25 mouse cellular contexts compared by ENCODE assay signal in genomic region chr1:152152474-152152873, GRCm38 (mm10).
DNase-seq lines count a peak whose midpoint lies in the region; ATAC-seq and TF ChIP-seq lines count a peak whose summit lies in the region.
"Had no signal": no experiment of that assay in that cellular context is flagged by ENCODE, and none has a peak within 500 bp of the region (broad histone marks: within the 10 kb centered on the region; RNA-seq: fewer than 3 reads in every experiment).

No protein-coding gene starts in this region.

- TF ChIP-seq EP300 in heart, postnatal 0 days (IDR thresholded peaks at IDR 0.05; ENCODE audit: low read depth), result no peak

- WGBS in heart, postnatal 0 days, result 65% methylated on average over 5 of the region's 5 CpGs
- 45% methylated on average over 5 of the region's 5 CpGs for WGBS in lung, embryonic 14.5 days
- WGBS in midbrain, embryonic 16.5 days, result 86% methylated on average over 5 of the region's 5 CpGs

- H3K27ac ChIP-seq in heart, postnatal 0 days (ENCODE audit: low read depth), result 0 out of 2 replicates have a peak overlapping the region, but pooled peaks have one; percentile 15
- H3K27ac ChIP-seq in lung, embryonic 14.5 days (ENCODE audit: low read depth), result peak overlapping the region; percentile 33; the same call in 1 of the 2 replicates
- H3K27ac ChIP-seq in midbrain, embryonic 16.5 days (ENCODE audit: low read length), result no peak overlapping the region
- H3K27ac ChIP-seq: hindbrain, embryonic 12.5 days; limb, embryonic 12.5 days; liver, embryonic 13.5 days; macrophage; stomach, postnatal 0 days had no signal

- no peak overlapping the region for H3K4me2 ChIP-seq in heart, postnatal 0 days (ENCODE audit: low read depth, low read length)
- H3K4me2 ChIP-seq in lung, embryonic 14.5 days, result no peak overlapping the region
- no peak overlapping the region for H3K4me2 ChIP-seq in midbrain, embryonic 16.5 days (ENCODE audit: low read length)
- H3K4me2 ChIP-seq: heart, embryonic 11.5 days; hindbrain, embryonic 12.5 days; limb, embryonic 12.5 days; liver, embryonic 13.5 days; midbrain, embryonic 11.5 days had no signal

- no peak for ATAC-seq in heart, postnatal 0 days (ENCODE audit: insufficient read depth, low read depth)
- peak; percentile 28; the same call in 1 of the 2 replicates for ATAC-seq in lung, embryonic 14.5 days (ENCODE audit: insufficient read depth)
- peak; percentile 39 for ATAC-seq in CD4-positive, CD25-positive, alpha-beta regulatory T cell, adult 4 months
- ATAC-seq in midbrain, embryonic 16.5 days, result no peak
- ATAC-seq: forebrain, postnatal 0 days had no signal

- no peaks in the 10 kb centered on the region for H3K4me1 ChIP-seq in heart, postnatal 0 days (ENCODE audit: control insufficient read depth, insufficient read depth)
- no peaks in the 10 kb centered on the region for H3K4me1 ChIP-seq in lung, embryonic 14.5 days (ENCODE audit: insufficient read depth)
- no peaks in the 10 kb centered on the region for H3K4me1 ChIP-seq in midbrain, embryonic 16.5 days (ENCODE audit: control insufficient read depth, insufficient read depth, low read length)
- H3K4me1 ChIP-seq: hindbrain, embryonic 12.5 days; liver, embryonic 13.5 days had no signal

- H3K9me3 ChIP-seq in heart, postnatal 0 days (replicated peaks; ENCODE audit: control insufficient read depth, low read length), result no peaks in the 10 kb centered on the region
- no peaks in the 10 kb centered on the region for H3K9me3 ChIP-seq in lung, embryonic 14.5 days (ENCODE audit: low read depth, low read length)
- no peaks in the 10 kb centered on the region for H3K9me3 ChIP-seq in midbrain, embryonic 16.5 days (replicated peaks; ENCODE audit: control insufficient read depth, low read length, poor library complexity, severe bottlenecking)
- H3K9me3 ChIP-seq: hindbrain, embryonic 12.5 days; limb, embryonic 12.5 days; liver, embryonic 13.5 days had no signal

- H3K9ac ChIP-seq in heart, postnatal 0 days (replicated peaks; ENCODE audit: low read depth, low read length), result no peak overlapping the region
- H3K9ac ChIP-seq in lung, embryonic 14.5 days, result no peak overlapping the region
- H3K9ac ChIP-seq in midbrain, embryonic 16.5 days (ENCODE audit: low read depth, low read length), result no peak overlapping the region
- H3K9ac ChIP-seq: forebrain, postnatal 0 days; hindbrain, embryonic 12.5 days; limb, embryonic 12.5 days; liver, embryonic 13.5 days had no signal

- H3K36me3 ChIP-seq in heart, postnatal 0 days (replicated peaks; ENCODE audit: control insufficient read depth, insufficient read depth, low read length), result no peaks in the 10 kb centered on the region
- no peaks in the 10 kb centered on the region for H3K36me3 ChIP-seq in lung, embryonic 14.5 days (ENCODE audit: insufficient read depth)
- H3K36me3 ChIP-seq in midbrain, embryonic 16.5 days (ENCODE audit: control insufficient read depth, insufficient read depth, low read length), result no peaks in the 10 kb centered on the region
- H3K36me3 ChIP-seq: hindbrain, embryonic 12.5 days; limb, embryonic 12.5 days; liver, embryonic 13.5 days had no signal

- H3K27me3 ChIP-seq in heart, postnatal 0 days (ENCODE audit: control insufficient read depth, insufficient read depth, low read length), result no peaks in the 10 kb centered on the region
- no peaks in the 10 kb centered on the region for H3K27me3 ChIP-seq in lung, embryonic 14.5 days (ENCODE audit: insufficient read depth, low read length)
- H3K27me3 ChIP-seq in midbrain, embryonic 16.5 days (ENCODE audit: control insufficient read depth, insufficient read depth, low read depth, low read length), result no peaks in the 10 kb centered on the region
- H3K27me3 ChIP-seq: hindbrain, embryonic 12.5 days; limb, embryonic 12.5 days; liver, embryonic 13.5 days had no signal

- no peak overlapping the region for H3K4me3 ChIP-seq in heart, postnatal 0 days (ENCODE audit: low read depth, low read length)
- no peak overlapping the region for H3K4me3 ChIP-seq in lung, embryonic 14.5 days (ENCODE audit: low read depth, low read length)
- no peak overlapping the region for H3K4me3 ChIP-seq in midbrain, embryonic 16.5 days (ENCODE audit: low read depth, low read length)
- H3K4me3 ChIP-seq: hindbrain, embryonic 12.5 days; limb, embryonic 12.5 days; liver, embryonic 13.5 days had no signal

- TF ChIP-seq CTCF in heart, postnatal 0 days (IDR thresholded peaks at IDR 0.05; ENCODE audit: low read depth), result no peak
- TF ChIP-seq CTCF in lung, embryonic 14.5 days (IDR thresholded peaks at IDR 0.05; ENCODE audit: low read depth), result no peak

- no peak for DNase-seq in heart, postnatal 0 days (ENCODE audit: low spot score)
- no peak for DNase-seq in heart, adult 8-10 months (ENCODE audit: low spot score)
- DNase-seq in lung, embryonic 14.5 days, result peak; percentile 44
- no peak for DNase-seq in lung, postnatal 14 days
- peak; percentile 13 for DNase-seq in naive thymus-derived CD4-positive, alpha-beta T cell, adult 2 months (ENCODE audit: low read depth)
- DNase-seq: adrenal gland, adult 8-10 months; cerebellum, adult 11-12 months; cerebellum, postnatal 10 days; forebrain, postnatal 0 days; gastrocnemius, postnatal 36 days; heart, postnatal 14 days; kidney, adult 11 months; kidney, postnatal 10 days; liver, embryonic 13.5 days; right cerebral cortex, postnatal 14 days; thymus, adult 2 months; thymus, postnatal 4 days had no signal

Comparison
In these comparisons a context has a peak if more than half of its experiments do, and no peak if none do; other contexts are left out.
1. DNase-seq: peak in lung, embryonic 14.5 days (single experiment) and naive thymus-derived CD4-positive, alpha-beta T cell, adult 2 months (single experiment); none in heart, postnatal 0 days (single experiment), heart, adult 8-10 months (single experiment) and lung, postnatal 14 days (single experiment).
2. ATAC-seq: peak in lung, embryonic 14.5 days (single experiment) and CD4-positive, CD25-positive, alpha-beta regulatory T cell, adult 4 months (single experiment); none in heart, postnatal 0 days (single experiment) and midbrain, embryonic 16.5 days (single experiment).